Mouse (Mus musculus) bone marrow macrophage, adult 2 months (primary cell): Measurements from ENCODE around the gene Ms4a3. TPM values are rescaled to one million over a fixed set of nuclear protein-coding genes. Genes with fewer than 3 reads are reported as not detected.

Source experiments
- H3K27ac ChIP-seq: 2 replicates; pipeline ENCODE4 v1.5.1; 2012; ENCODE audit warnings: low read depth, low read length; ENCODE audit not compliant: insufficient read depth
- H3K4me1 ChIP-seq: 2 replicates; pipeline ENCODE4 v1.6.1; 2012; ENCODE audit warnings: low read length; ENCODE audit not compliant: control insufficient read depth, insufficient read depth
- H3K4me3 ChIP-seq: 2 replicates; pipeline ENCODE4 v1.5.1; 2012; ENCODE audit warnings: mild to moderate bottlenecking, low read length, moderate library complexity; ENCODE audit not compliant: insufficient read depth
- CTCF ChIP-seq: IDR thresholded peaks from 2 replicates; pipeline ENCODE4 v1.5.1; 2012; ENCODE audit warnings: low read depth, mild to moderate bottlenecking, low read length, moderate library complexity
- POLR2A ChIP-seq: IDR thresholded peaks from 2 replicates; pipeline ENCODE4 v1.6.1; 2012; ENCODE audit warnings: mild to moderate bottlenecking, low read depth, low read length, borderline replicate concordance
- polyA plus RNA-seq: library from polyadenylated mRNA; stranded (reverse); fragments of >200 nt; gene quantifications from 2 replicates; pipeline ENCODE4 v1.2.4, GENCODE M21; 2012; ENCODE audit not compliant: missing spikeins, insufficient read depth, insufficient read length

The Ms4a3 gene
- polyA plus RNA-seq, 1 experiment, result not detected

- H3K27ac ChIP-seq, result no peak overlapping the region
- no peak overlapping the region for H3K4me3 ChIP-seq
- TF ChIP-seq POLR2A (no peak), CTCF (peak; percentile 42)
- peaks cover 23% of the 10 kb centered on the region for H3K4me1 ChIP-seq
Observed at GRCm38 (mm10) chr19:11602026-11602425, 38.6 kb downstream of the Ms4a3 start.

GRCm38 (mm10) chr19:11601349-11601748 lies 39.3 kb downstream of the Ms4a3 start:
- Histone ChIP-seq H3K4me1 (peaks cover 23% of the 10 kb centered on the region), H3K4me3 (no peak overlapping the region), H3K27ac (no peak overlapping the region)
- no peak for TF ChIP-seq POLR2A
- no peak for TF ChIP-seq CTCF

GRCm38 (mm10) chr19:11589891-11590449 lies 50.7 kb downstream of the Ms4a3 start:
- no peak overlapping the region for H3K27ac ChIP-seq
- TF ChIP-seq POLR2A, result no peak
- TF ChIP-seq CTCF, result no peak
- H3K4me1 ChIP-seq, result peaks cover 16% of the 10 kb centered on the region
- no peak overlapping the region for H3K4me3 ChIP-seq

GRCm38 (mm10) chr19:11589205-11589604 lies 51.4 kb downstream of the Ms4a3 start:
- H3K4me1 ChIP-seq, result peaks cover 16% of the 10 kb centered on the region
- no peak overlapping the region for H3K27ac ChIP-seq
- no peak for TF ChIP-seq POLR2A
- no peak overlapping the region for H3K4me3 ChIP-seq

Other genes starting within 250 kb of the Ms4a3 start
- gene Ms4a4c, start 236.1 kb downstream of the Ms4a3 start, polyA plus RNA-seq, result 49.2 and 54.0 TPM in 2 replicates
- 5.6 and 8.4 TPM in 2 replicates for gene Ms4a4b, start 197.3 kb downstream of the Ms4a3 start, polyA plus RNA-seq
- gene Ms4a6c, start 171.5 kb downstream of the Ms4a3 start, polyA plus RNA-seq, result 610 and 628 TPM in 2 replicates
- 13.4 and 15.4 TPM in 2 replicates for gene Gm8369, start 154.9 kb downstream of the Ms4a3 start, polyA plus RNA-seq
- 338 and 351 TPM in 2 replicates for gene Ms4a6b, start 124.3 kb downstream of the Ms4a3 start, polyA plus RNA-seq
- not detected in 2 replicates for gene Ms4a4d, start 104.0 kb downstream of the Ms4a3 start, polyA plus RNA-seq
- 323 and 344 TPM in 2 replicates for gene Ms4a6d, start 36.0 kb downstream of the Ms4a3 start, polyA plus RNA-seq
- gene Ms4a2, start 17.1 kb downstream of the Ms4a3 start, polyA plus RNA-seq, result not detected in 2 replicates
- gene Oosp2, start 19.7 kb upstream of the Ms4a3 start, polyA plus RNA-seq, result not detected in 2 replicates
- not detected in 2 replicates for gene Oosp1, start 50.3 kb upstream of the Ms4a3 start, polyA plus RNA-seq
- not detected in 2 replicates for gene Oosp3, start 56.2 kb upstream of the Ms4a3 start, polyA plus RNA-seq
- not detected in 2 replicates for gene Gif, start 106.7 kb upstream of the Ms4a3 start, polyA plus RNA-seq
- gene Mrpl16, start 129.5 kb upstream of the Ms4a3 start, polyA plus RNA-seq, result 19.2 and 20.8 TPM in 2 replicates
- 23.1 and 28.0 TPM in 2 replicates for gene Stx3, start 178.6 kb upstream of the Ms4a3 start, polyA plus RNA-seq
- not detected in 2 replicates for gene Olfr1417, start 198.4 kb upstream of the Ms4a3 start, polyA plus RNA-seq
- gene Olfr1418, start 220.2 kb upstream of the Ms4a3 start, polyA plus RNA-seq, result not detected in 2 replicates
- not detected in 2 replicates for gene Olfr1419, start 234.3 kb upstream of the Ms4a3 start, polyA plus RNA-seq
- not detected in 2 replicates for gene Olfr1420, start 245.7 kb upstream of the Ms4a3 start, polyA plus RNA-seq